Mouse (Mus musculus) lung, adult 2 months (tissue): ENCODE results near the gene Enthd1.

Experiments
- CTCF ChIP-seq: fragments of 200-500 bp; IDR thresholded peaks from 2 replicates; pipeline ENCODE4 v1.5.1; 2011; ENCODE audit warnings: mild to moderate bottlenecking, low read length, control low read depth; ENCODE audit not compliant: insufficient read depth
- POLR2A ChIP-seq: fragments of 200-500 bp; IDR thresholded peaks from 2 replicates; pipeline ENCODE4 v1.6.1; 2011; ENCODE audit warnings: low read depth, mild to moderate bottlenecking, control low read depth, low read length, borderline replicate concordance; ENCODE audit errors: extremely low read depth

DNA sequence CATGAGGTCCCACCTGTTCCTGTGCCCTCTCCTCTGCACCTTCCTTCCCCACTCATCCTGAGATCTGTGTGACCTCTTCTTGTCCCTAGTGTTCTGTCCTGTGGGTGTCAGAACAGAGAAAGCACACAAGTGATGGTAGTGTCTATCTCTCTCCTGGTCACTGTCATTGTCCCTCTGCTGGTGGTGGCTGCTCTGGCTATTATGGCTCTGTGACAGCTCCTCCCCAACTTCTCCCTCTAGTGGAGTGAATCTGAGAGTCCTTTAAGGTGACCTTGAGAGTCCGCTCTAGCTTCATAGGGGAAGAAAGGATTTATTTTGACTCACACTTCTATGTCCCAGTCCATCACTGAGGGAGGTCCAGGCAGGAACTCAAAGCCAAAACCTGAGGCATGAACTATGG lies 79.4 kb downstream of the Enthd1 start:
- TF ChIP-seq CTCF (no peak), POLR2A (no peak)
